Mouse (Mus musculus) gonadal fat pad, adult 2 months (tissue): ENCODE measurements around the gene Il34. TPM values are rescaled to one million over a fixed set of nuclear protein-coding genes. Genes with fewer than 3 reads are reported as not detected.

Experiments
- DNase-seq: peaks from one replicate; pipeline ENCODE4 v3.0.0-alpha.2; 2012; ENCODE audit warnings: low read depth
- polyA plus RNA-seq: library from polyadenylated mRNA; depleted of rRNA; stranded (reverse); fragments of >200 nt; gene quantifications from 2 replicates; pipeline ENCODE4 v1.2.3, GENCODE M21; 2012; rRNA removed

The Il34 gene
- polyA plus RNA-seq, 1 experiment: 43.4 TPM

DNA sequence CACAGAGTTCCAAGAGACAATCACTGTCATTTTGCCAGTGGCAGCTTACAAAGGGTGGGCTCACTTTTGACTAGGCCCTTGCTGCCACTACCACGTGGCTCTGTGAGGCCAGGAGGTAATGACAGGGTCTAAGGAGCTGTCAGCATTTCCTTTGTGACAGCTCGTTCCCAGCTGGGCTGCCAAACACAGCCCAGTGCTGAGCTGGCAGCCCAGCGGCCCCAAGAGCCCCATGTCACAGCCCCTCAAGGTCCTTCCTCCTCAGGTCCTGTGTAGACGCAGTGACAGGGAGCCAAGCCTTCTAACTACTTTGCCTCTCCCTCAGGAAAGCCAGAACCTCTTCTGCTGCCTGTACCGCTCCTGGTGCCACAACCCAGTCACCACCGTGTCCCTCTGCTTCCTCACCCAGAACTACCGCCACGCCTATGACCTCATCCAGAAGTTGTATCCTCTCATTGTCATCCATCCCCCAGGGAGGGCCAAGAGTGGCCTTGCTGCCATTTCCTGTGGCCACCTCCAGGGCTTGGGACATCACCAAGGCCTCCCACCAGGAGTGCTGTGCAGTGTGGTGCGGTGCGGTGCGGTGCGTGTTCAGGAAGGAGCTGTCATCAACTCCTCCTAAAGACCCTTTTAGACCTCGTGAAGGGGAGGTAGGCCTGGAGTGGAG lies 94.3 kb downstream of the Il34 start:
- DNase-seq: no peak

DNA sequence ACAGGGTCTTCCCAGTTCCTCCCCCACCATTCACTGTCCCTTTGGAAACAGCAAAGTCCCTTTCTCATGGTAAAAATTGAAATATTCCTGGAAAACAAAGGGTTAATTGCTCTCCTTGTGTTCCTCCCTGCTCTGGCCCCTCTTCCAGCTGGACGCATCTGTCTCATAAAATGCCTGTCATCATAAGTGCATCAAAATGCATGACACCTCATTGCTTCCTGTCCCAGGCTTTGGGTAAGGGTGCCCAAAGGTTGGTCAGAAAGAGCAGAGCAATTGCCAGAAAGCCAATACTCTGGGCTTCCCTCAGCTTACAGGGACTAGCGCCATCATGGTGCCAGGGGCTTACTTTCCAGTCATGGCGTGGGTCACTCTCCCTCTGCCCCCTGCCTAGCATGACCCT lies 95.1 kb downstream of the Il34 start:
- no peak for DNase-seq

DNA sequence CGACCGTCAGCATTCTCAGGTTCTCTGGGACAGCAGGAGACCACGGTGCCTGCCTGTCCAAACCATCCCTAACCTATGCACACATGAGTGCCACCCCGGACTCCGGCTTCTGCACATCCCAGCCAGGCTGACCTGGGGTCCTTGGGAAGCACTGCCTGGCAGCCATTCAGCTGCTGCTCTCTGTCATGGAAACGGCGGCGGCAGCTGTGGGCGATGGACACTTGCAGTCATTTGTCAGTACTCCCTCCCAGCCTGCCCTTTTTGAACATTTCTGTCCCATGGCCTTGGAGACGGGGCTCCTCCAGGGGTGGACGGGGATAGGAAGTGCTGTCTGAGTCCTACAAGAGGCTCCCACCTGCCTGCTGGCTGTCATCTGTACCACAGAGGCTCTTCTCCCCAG lies 97.3 kb downstream of the Il34 start:
- DNase-seq: no peak

DNA sequence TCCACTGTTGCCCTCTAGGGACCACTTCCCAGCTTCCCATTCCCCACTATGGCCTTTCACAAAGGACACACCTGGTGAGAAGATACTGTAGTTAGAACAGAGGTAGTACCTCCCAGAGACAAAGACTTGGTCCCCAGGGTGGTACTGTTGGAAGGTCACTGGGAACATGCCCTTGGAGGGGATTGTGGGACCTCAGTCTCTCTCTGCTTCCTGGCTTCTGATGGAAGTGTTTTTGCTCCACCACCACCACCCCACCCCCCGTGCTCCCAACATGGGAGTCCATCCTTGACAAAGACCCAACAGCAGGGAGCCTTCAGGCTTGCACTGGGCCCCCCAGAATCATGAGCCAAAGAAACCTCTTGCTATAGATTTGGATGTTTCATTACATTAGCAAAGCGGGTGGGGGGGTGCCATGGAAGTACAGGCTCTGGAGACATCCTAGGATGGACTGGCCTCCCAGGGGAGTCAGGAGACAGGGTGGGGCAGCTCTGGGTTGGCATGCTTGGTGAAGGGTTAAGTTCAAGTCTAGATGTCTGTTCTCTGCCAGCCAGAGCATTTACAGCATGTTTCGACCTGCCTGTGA lies 99.3 kb downstream of the Il34 start:
- no peak for DNase-seq

- no peak for DNase-seq
These were observed 100.1 kb downstream of the Il34 start for GRCm38 (mm10) chr8:110705391-110706287.

- no peak for DNase-seq
These were observed 101.6 kb downstream of the Il34 start for GRCm38 (mm10) chr8:110704103-110704502.

GRCm38 (mm10) chr8:110703460-110704061 lies 102.2 kb downstream of the Il34 start:
- DNase-seq: no peak

DNA sequence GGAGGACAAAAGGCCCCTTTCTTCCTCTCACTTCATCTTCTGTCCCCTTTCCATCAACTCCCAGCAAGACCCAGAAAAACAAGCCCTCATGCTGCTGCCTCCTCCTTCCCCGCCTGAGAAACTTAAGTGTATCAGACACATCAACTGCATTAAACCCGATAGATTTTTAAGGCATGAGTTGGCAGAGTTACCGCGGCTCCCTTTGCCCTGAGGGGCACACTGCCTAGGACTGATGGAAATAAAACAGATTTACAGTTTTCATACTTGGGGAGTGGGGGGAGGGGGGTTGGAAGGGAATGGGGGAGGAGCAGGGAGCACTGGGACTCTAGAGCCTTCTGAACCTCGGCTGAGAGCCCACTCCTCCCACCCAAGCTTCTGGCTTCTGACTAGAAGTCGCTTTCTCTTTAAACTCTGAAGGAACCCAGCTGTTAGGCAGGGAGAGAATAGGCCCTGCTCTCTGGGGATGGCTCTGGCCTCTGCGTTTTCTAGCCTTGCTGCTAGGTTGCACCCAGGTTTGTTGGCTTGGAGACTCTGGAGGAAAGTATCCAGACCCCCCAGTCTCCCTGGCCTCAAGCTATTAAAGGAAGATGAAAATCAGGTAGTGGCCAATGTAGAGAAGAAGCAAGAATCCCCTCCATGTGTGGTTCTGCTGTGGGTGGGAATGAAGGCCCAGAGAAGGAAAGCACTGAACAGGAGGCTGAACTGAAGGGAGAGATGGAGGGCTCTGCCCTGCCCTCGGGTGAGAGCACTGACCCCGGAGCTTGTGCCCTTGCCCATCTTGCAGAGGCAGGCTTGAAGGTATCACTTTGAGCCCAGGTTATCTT lies 102.9 kb downstream of the Il34 start:
- no peak for DNase-seq

DNA sequence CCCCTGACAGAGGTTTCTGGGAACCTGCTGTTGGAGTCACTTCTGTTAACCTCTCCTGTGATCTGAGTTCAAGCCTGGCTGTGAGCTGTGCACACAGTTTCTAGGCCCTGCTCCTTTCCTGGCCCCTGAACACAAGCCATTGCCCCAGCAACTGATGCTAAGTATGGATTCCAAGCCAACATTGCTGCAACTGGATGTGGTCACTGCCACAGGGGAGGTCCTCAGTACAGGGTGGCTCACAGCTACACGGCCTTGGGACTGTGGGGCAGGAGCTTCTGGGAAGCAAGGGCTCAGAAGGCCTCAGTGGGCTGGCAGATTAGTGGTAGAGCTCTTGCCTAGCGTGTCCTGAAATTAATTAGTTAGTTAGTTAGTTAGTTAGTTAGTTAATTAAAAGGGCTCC lies 105.2 kb downstream of the Il34 start:
- no peak for DNase-seq

DNA sequence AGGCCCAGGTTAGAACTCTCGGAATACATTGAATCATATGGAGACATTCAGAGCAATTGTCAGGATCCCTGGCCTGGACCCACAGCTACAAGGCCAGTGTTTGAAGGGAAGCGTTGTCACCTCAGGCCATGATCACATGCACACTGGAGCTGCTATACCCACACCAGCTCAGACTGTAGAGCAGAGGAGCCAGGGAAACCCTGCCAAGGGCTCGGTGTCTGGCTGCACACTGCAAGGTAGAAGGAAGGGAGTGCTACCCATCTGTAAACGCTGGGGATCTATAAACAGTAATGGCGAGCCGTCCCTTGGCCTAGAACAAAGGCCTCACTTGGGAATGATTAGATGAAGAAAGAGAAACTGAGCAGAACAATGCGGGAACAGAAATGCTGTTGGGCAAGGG lies 106.2 kb downstream of the Il34 start:
- no peak for DNase-seq

- DNase-seq: no peak
These were observed 107.6 kb downstream of the Il34 start for GRCm38 (mm10) chr8:110698098-110698497.

- no peak for DNase-seq
These were observed 108.2 kb downstream of the Il34 start for GRCm38 (mm10) chr8:110697571-110697970.

GRCm38 (mm10) chr8:110696051-110696450 lies 109.7 kb downstream of the Il34 start:
- no peak for DNase-seq

GRCm38 (mm10) chr8:110695431-110695830 lies 110.3 kb downstream of the Il34 start:
- no peak for DNase-seq

DNA sequence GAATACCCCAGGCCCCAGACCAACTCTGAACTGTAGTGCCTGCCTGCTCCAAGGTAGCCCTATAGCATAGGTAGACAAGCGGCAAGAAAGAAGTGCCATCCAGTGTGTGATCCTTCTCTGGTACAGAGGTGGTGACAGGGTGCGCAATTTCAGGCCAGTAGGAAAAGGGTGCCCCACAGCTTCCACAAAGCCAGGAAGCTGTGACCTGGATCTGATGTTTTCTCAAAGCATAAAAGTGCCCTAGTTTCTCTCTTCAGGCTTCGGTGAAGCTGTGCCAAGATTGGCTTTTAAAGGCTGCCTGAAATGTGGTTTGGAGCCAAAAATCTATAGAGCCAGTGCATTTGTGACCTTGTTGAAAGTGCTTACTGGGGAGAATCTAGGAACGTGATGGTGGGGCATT lies 110.9 kb downstream of the Il34 start:
- DNase-seq: no peak

- no peak for DNase-seq
These were observed 111.5 kb downstream of the Il34 start for GRCm38 (mm10) chr8:110694226-110694625.

Other genes starting within 250 kb of the Il34 start
- gene Vac14, start 187.3 kb downstream of the Il34 start, polyA plus RNA-seq: 41.9 and 56.1 TPM in 2 replicates
- 39.4 and 43.6 TPM in 2 replicates for gene Mtss1l, start 84.4 kb downstream of the Il34 start, polyA plus RNA-seq
- 53.0 and 53.5 TPM in 2 replicates for gene Cog4, start 40.7 kb upstream of the Il34 start, polyA plus RNA-seq
- gene Sf3b3, start 40.9 kb upstream of the Il34 start, polyA plus RNA-seq: 32.8 and 38.6 TPM in 2 replicates
- gene Fuk, start 96.6 kb upstream of the Il34 start, polyA plus RNA-seq: 13.4 and 16.4 TPM in 2 replicates
- gene St3gal2, start 114.0 kb upstream of the Il34 start, polyA plus RNA-seq: 189 and 209 TPM in 2 replicates
- gene Ddx19a, start 191.9 kb upstream of the Il34 start, polyA plus RNA-seq: 25.1 and 29.8 TPM in 2 replicates
- 5.8 and 6.5 TPM in 2 replicates for gene Ddx19b, start 225.8 kb upstream of the Il34 start, polyA plus RNA-seq
- 40.0 and 43.7 TPM in 2 replicates for gene Aars, start 227.2 kb upstream of the Il34 start, polyA plus RNA-seq